Mouse (Mus musculus) ES-E14 (cell line): ENCODE measurements around the gene Eif5b. TPM values are rescaled to one million over a fixed set of nuclear protein-coding genes. Genes with fewer than 3 reads are reported as not detected.
"Not testable (repeated sequence)": the region's sequence is repeated elsewhere in the genome, so short reads cannot be mapped to it uniquely, and the experiment has no call there.

ENCODE experiments used
- DNase-seq: peaks from one replicate; pipeline ENCODE4 v3.0.0-alpha.2; 2013; ENCODE audit warnings: low read depth, low spot score
- H3K27ac ChIP-seq: 2 replicates; pipeline ENCODE4 v1.5.1; 2012; ENCODE audit warnings: low read depth, mild to moderate bottlenecking, low read length, moderate library complexity, mixed read lengths; ENCODE audit not compliant: poor library complexity, insufficient read depth, severe bottlenecking
- H3K36me3 ChIP-seq: 2 replicates; pipeline ENCODE4 v1.6.1; 2012; ENCODE audit warnings: mild to moderate bottlenecking, low read length, moderate library complexity, mixed read lengths; ENCODE audit not compliant: control insufficient read depth, poor library complexity, insufficient read depth, severe bottlenecking
- H3K4me1 ChIP-seq, 2 experiments: fragments of 150-350 bp in 1 of 2; sonication (generic) in 1 of 2; 2 replicates each; pipeline ENCODE4 v1.6.1; 2012; ENCODE audit warnings: low read length in 2 of 2, mild to moderate bottlenecking in 1 of 2, mixed read lengths in 1 of 2; ENCODE audit not compliant: control insufficient read depth in 2 of 2, insufficient read depth in 2 of 2, poor library complexity in 1 of 2
- H3K4me3 ChIP-seq, 2 experiments: fragments of 150-350 bp in 1 of 2; sonication (generic) in 1 of 2; 2 replicates each; pipeline ENCODE4 v1.5.1; 2012; ENCODE audit warnings: low read length in 2 of 2, low read depth in 1 of 2, mild to moderate bottlenecking in 1 of 2, mixed read lengths in 1 of 2; ENCODE audit not compliant: insufficient read depth in 1 of 2, poor library complexity in 1 of 2, severe bottlenecking in 1 of 2
- H3K9ac ChIP-seq: 2 replicates; pipeline ENCODE4 v1.6.1; 2012; ENCODE audit warnings: low read depth, mild to moderate bottlenecking, low read length, mixed read lengths; ENCODE audit not compliant: poor library complexity, insufficient read depth, severe bottlenecking
- H3K9me3 ChIP-seq: fragments of 150-350 bp; sonication (generic); 2 replicates; pipeline ENCODE4 v1.6.1; 2012; ENCODE audit warnings: low read depth, mild to moderate bottlenecking, low read length; ENCODE audit not compliant: control insufficient read depth, insufficient read depth
- CHD2 ChIP-seq: IDR thresholded peaks from 2 replicates; pipeline ENCODE4 v1.6.1; 2014; ENCODE audit warnings: mild to moderate bottlenecking, low read depth, low read length, inconsistent platforms
- HCFC1 ChIP-seq: IDR thresholded peaks from 2 replicates; pipeline ENCODE4 v1.6.1; 2012; ENCODE audit warnings: low read length, inconsistent platforms, borderline replicate concordance; ENCODE audit not compliant: insufficient read depth
- MAFK ChIP-seq: IDR thresholded peaks from 2 replicates; pipeline ENCODE4 v1.6.1; 2014; ENCODE audit warnings: mild to moderate bottlenecking, low read depth, low read length, inconsistent platforms; ENCODE audit not compliant: insufficient read depth
- ZC3H11A ChIP-seq: IDR thresholded peaks from 2 replicates; pipeline ENCODE4 v1.6.1; 2012; ENCODE audit warnings: low read depth, mild to moderate bottlenecking, inconsistent platforms, low read length, borderline replicate concordance
- ZNF384 ChIP-seq: IDR thresholded peaks from 2 replicates; pipeline ENCODE4 v1.6.1; 2012; ENCODE audit warnings: low read depth, low read length, inconsistent platforms
- in situ Hi-C, 2 experiments: fragments of 600-800 bp; cut with MboI; formaldehyde crosslinking; loops; one replicate each; pipeline ENCODE4 v1.15.1; 2025; ENCODE audit warnings: low sequenced_read_pairs in 2 of 2, inconsistent platforms in 1 of 2; ENCODE audit not compliant: unreplicated experiment in 2 of 2
- total RNA-seq: library from RNA; depleted of rRNA; stranded (reverse); fragments of 300-350 nt; gene quantifications from 2 replicates; pipeline ENCODE4 v1.2.3, GENCODE M21; 2012

The Eif5b gene
- total RNA-seq, 1 experiment, result 30.6 TPM

- Histone ChIP-seq H3K9ac (no peak overlapping the region), H3K9me3 (no peaks in the 10 kb centered on the region), H3K4me1 (no peaks in the 10 kb centered on the region), H3K36me3 (peaks cover 29% of the 10 kb centered on the region), H3K27ac (no peak overlapping the region), H3K4me3 (no peak overlapping the region)
- in situ Hi-C loops, result no loop called here
- TF ChIP-seq CHD2 (no peak), MAFK (no peak), ZNF384 (no peak), HCFC1 (no peak), ZC3H11A (no peak)
- no peak for DNase-seq
Measured at GRCm38 (mm10) chr1:38038898-38039297, 41.1 kb downstream of the Eif5b start.

DNA sequence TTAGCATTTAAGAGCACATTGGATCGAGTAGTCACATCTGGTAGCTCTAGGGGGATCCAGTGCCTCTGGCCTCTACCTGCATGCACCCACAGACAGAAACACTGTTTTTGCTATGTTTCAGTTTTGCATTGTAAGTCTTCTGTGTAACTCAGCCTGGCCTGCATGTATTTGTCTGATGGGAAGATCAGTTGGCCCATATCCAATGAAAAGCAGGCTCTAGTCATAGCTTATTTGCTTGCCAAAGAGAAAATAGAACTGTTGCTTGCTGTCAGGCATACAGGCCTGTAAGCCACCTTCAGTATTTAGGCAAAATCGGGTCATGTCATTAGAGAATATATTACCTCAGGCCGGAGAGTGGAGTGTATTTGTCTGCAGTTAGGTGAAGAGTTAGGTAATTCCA, 50.3 kb downstream of the Eif5b start:
- Histone ChIP-seq H3K9ac (no peak overlapping the region), H3K27ac (no peak overlapping the region), H3K36me3 (peaks cover 44% of the 10 kb centered on the region), H3K9me3 (no peaks in the 10 kb centered on the region), H3K4me1 (no peaks in the 10 kb centered on the region), H3K4me3 (no peak overlapping the region)
- TF ChIP-seq ZNF384 (no peak), CHD2 (no peak), HCFC1 (no peak), ZC3H11A (no peak), MAFK (no peak)
- no peak for DNase-seq
- in situ Hi-C loops, result no loop called here

DNA sequence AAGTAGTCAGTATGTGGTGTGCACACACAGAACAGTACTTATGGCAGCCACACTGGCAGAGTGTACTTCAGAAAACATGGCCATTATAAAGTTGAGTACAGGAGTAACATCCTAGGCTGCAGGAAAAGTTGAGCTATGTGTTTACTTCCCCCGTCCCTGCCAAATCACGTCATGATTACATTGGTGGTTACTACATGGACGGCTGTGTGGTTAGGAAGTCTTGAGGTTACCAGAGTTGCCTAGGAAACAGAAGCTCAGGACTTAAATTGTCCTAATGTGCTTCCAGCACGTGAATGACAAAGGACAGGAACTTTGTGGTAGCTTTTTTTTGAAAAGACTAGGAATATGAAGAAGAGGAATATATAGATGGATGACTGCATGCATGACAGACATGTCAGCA, 51.8 kb downstream of the Eif5b start:
- TF ChIP-seq CHD2, result no peak
- TF ChIP-seq HCFC1, result no peak
- TF ChIP-seq MAFK, result no peak
- no peak for TF ChIP-seq ZC3H11A
- TF ChIP-seq ZNF384, result no peak
- Histone ChIP-seq H3K9ac (no peak overlapping the region), H3K4me3 (no peak overlapping the region), H3K9me3 (no peaks in the 10 kb centered on the region), H3K4me1 (no peaks in the 10 kb centered on the region), H3K36me3 (peaks cover 55% of the 10 kb centered on the region), H3K27ac (no peak overlapping the region)
- in situ Hi-C loops, result no loop called here
- DNase-seq, result no peak

DNA sequence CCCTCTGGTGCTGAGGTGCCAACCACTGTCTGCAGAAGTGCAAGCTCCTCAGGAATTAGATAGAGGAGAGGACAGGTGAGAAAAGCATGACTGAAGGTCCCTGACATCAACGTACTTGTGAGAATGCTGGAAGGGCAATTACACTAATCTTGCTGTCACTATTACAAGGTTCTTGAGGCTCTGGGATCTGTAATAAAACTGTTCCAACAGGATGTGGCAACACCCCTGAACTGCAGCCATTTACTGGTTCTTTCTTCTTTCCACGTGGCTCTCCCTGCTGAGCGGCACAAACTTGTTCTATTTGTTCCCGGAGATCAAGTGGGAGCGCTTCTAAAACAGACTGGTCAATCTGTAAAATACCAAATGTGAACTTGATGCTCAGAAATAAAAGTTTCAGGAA, 57.4 kb downstream of the Eif5b start:
- Histone ChIP-seq H3K9ac (no peak overlapping the region), H3K4me3 (no peak overlapping the region), H3K27ac (no peak overlapping the region), H3K36me3 (peaks cover 55% of the 10 kb centered on the region), H3K9me3 (no peaks in the 10 kb centered on the region), H3K4me1 (peaks cover 2 to 10% of the 10 kb centered on the region in 2 experiments)
- no peak for DNase-seq
- in situ Hi-C loops, result no loop called here
- TF ChIP-seq CHD2 (no peak), MAFK (no peak), ZC3H11A (no peak), HCFC1 (no peak), ZNF384 (no peak)

DNA sequence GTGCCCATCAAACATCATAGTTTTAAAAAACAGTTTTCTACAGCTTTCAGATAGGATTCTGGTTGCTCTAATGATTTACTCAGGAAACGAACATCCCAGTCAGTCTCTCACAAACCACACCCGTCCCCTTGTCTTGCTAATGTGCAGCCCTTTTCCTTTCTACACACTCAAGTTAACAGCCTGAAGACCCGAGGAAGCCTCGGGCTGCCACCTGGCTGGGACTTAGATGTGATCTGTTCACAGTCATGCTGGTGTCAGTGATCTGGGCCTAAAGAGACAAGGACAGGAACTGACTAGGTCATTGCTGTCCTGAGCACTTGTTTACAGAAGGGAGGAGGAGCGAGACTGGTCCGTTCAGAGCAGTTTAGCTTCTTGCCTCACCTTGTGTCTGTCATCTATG, 60.6 kb downstream of the Eif5b start:
- peaks cover 45% of the 10 kb centered on the region for H3K36me3 ChIP-seq
- no peak overlapping the region for H3K27ac ChIP-seq
- no peak for TF ChIP-seq ZNF384
- TF ChIP-seq MAFK, result no peak
- no peak for TF ChIP-seq HCFC1
- no peak for TF ChIP-seq CHD2
- TF ChIP-seq ZC3H11A, result no peak
- H3K9me3 ChIP-seq, result no peaks in the 10 kb centered on the region
- H3K4me1 ChIP-seq, result peaks cover 2 to 10% of the 10 kb centered on the region in 2 experiments
- DNase-seq, result peak; percentile 71
- no peak overlapping the region for H3K4me3 ChIP-seq
- in situ Hi-C loops, result no loop called here
- H3K9ac ChIP-seq, result no peak overlapping the region

DNA sequence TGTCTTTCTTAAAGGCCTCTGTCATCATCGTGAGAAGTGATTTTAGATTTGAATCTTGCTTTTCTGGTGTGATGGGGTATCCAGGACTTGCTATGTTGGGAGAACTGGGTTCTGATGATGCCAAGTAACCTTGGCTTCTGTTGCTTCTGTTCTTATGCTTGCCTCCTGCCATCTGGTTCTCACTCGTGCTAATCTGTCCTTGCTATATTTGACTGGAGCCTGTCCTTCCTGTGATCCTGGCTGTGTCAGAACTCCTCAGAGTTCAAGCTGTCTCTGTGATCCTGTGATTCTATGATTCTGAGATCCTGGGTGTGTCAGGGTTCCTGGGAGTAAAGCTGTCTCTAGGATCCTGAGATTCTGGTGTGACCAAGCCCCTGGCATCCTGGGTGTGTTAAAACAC, 64.3 kb downstream of the Eif5b start:
- H3K9me3 ChIP-seq, DNase-seq, H3K4me3 ChIP-seq, H3K27ac ChIP-seq, H3K9ac ChIP-seq, in situ Hi-C loops: not testable (repeated sequence)
- Histone ChIP-seq H3K4me1 (peaks cover 2 to 10% of the 10 kb centered on the region in 2 experiments), H3K36me3 (peaks cover 26% of the 10 kb centered on the region)
